Mouse (Mus musculus): ENCODE data around the gene Hp. TPM values are rescaled to one million over a fixed set of nuclear protein-coding genes. Genes with fewer than 3 reads are reported as not detected.
A peak's percentile ranks its signal among the peaks of the same experiment; 100 is the strongest.

Hp gene
- total RNA-seq (2015), result 175 and 209 TPM in 2 replicates
- total RNA-seq (2017), result 273 and 358 TPM in 2 replicates

DNA sequence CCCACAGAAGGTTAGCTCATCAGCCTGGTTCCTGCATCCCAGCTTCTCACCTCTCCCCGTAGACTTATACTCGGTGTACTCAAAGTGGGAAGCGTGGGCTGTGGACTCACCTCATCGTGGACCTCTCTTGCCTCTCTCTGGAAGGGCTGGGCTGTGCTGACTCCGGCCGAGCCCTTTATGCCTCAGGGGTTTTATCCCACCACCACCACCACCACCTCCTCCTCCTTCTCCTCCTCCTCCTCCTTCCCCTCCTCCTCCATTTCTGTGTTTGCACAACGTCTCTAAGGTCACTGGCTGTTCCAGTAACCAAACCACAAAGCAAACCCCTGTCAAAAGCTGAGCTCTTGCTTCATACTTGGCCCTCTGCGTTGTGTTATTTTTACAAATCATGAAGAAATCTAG, at the start of gene Hp:
Hp (minus strand) TSS at position 273 of the 402 bp plus-strand sequence.
- ATAC-seq (replicated peaks; ENCODE audit: poor library complexity), result peak; percentile 88

GRCm38 (mm10) chr8:109628638-109629037, 49.7 kb upstream of the Hp start:
- ATAC-seq (replicated peaks; ENCODE audit: poor library complexity), result no peak

- no peak for ATAC-seq (replicated peaks; ENCODE audit: poor library complexity)
Measured at GRCm38 (mm10) chr8:109615569-109615968, 36.6 kb upstream of the Hp start.

DNA sequence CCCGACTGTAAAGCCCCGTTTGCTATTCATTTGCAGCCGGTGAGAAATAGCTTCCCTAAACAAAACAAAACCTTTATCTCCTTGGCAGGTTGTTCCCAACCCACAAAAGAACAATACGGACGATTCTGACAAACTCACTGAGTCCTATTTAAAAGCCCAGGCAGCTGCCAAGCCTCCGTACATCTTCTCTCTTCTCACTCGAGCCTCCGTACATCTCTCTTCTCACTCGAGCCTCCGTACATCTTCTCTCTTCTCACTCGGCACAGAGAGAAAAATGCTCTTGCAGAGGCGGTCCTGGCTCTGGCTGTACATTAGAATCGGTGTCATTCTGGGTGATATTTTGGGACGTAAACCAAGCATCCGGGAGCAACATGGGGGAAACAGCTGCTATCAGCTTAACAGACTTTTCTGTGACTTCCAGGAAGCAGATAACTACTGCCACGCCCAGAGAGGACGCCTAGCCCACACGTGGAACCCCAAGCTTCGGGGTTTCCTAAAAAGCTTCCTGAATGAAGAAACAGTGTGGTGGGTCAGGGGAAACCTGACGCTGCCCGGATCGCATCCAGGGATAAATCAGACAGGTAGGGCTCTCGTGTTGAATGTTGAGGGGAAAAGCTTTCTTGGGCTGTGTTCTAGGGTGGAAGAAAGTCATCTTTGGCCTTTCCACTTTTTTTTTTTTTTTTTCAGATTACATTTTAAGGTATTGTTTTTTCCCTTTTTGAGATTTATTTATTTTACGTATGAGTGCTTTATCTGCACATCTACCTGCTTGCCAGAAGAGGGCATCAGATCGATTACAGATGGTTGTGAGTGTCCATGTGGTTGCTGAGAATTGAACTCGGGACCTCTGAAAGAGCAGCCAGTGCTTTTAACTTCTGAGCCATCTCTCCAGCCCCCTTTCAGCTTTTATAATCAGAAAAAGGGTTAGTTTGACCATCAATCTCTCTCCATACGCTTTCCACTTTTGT, 35.6 kb upstream of the Hp start, which contains the start of gene Pkd1l3:
Pkd1l3 (plus strand) TSS at position 275 of the 968 bp plus-strand sequence.
- peak; percentile 94 for ATAC-seq (replicated peaks; ENCODE audit: poor library complexity)

DNA sequence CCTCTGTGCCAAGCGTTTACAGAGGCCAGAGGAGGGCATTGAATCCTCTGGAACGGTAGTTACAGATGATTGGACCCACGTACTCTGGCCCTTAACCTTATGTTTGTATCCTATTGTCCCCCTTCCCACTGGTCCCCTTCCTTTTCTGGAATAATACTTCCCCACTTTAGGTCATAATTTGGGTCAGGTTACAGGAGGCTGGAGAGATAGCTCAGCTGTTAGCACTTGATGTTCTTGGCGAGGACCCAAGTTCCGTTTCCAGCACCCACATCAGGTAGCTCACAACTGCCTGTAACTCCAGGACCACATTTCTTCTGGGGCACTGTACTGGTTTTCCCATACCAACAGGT, 30.2 kb upstream of the Hp start:
- no peak for ATAC-seq (replicated peaks; ENCODE audit: poor library complexity)

- ATAC-seq (replicated peaks; ENCODE audit: poor library complexity), result peak; percentile 91
Measured at GRCm38 (mm10) chr8:109608271-109609152, 29.5 kb upstream of the Hp start, which contains the start of gene Dhodh. TSS of gene Dhodh (minus strand) at chr8:109608673.

GRCm38 (mm10) chr8:109607650-109608049, 28.7 kb upstream of the Hp start:
- ATAC-seq (replicated peaks; ENCODE audit: poor library complexity), result peak; percentile 28

- ATAC-seq (replicated peaks; ENCODE audit: poor library complexity), result no peak
Measured at GRCm38 (mm10) chr8:109606725-109607124, 27.8 kb upstream of the Hp start.

DNA sequence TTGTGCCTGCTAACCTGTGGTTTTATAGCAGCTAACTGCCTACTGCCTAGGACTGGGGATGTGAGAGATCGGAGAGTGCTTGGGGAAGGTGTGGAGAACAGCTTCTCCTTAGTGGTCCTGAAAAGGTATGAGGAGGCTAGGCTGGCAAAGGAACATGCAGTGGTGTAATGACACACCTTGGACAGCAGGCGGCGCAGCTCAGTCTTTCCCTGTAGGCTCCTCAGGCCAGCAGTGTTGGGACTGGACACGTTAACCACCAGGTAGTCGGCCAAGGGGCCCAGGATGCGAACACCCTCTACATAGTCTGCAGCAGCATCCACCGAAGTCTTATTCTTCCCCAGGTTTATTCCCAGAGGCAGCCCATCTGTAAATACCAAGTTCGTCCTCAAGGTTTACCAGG, 16.9 kb upstream of the Hp start:
- ATAC-seq (replicated peaks; ENCODE audit: poor library complexity), result peak; percentile 74

- ATAC-seq (replicated peaks; ENCODE audit: poor library complexity), result peak; percentile 80
Measured at GRCm38 (mm10) chr8:109593117-109593788, 14.3 kb upstream of the Hp start.

DNA sequence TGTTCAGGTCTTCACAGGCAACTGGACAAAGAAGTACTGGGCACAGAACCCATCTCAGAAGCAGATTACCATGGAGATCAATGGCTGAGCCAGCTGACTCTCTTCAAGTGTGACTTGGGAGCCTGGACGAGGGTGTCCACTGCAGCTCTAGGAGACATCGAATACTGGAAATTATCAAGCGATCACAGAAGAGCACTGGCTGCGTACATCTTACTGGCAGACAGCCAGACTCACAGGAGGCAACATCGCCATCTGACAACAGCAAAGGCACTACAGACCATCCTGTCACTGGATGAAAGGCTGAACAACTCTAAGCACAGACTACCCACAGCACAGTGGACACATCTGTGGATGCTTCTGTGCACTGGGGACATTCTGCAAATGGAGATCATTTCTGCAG, 13.2 kb upstream of the Hp start:
- peak; percentile 16; the same call in 1 of the 2 replicates for ATAC-seq (replicated peaks; ENCODE audit: poor library complexity)

DNA sequence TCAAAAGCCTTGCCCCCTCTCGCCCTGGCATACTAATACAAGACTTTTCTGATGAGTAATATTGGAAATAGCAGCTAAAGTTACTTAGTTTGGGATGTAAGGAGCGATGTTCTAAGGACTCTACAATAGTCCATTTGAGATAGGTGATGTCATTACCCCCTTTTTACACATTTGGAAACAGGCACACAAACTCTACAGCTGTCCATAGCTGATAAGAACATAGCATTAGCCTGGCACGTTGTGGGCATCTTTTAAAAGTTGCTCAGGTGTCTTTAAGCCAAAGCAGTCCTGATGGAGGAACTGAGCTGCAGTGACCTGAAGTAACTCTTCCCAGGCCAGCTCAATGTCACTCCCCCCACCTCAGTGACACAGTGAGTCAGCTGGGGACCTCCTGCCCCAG, 12.4 kb upstream of the Hp start:
- peak; percentile 38 for ATAC-seq (replicated peaks; ENCODE audit: poor library complexity)

GRCm38 (mm10) chr8:109590901-109591300, 11.9 kb upstream of the Hp start:
- ATAC-seq (replicated peaks; ENCODE audit: poor library complexity), result no peak

GRCm38 (mm10) chr8:109586972-109587504, 8.1 kb upstream of the Hp start:
- ATAC-seq (replicated peaks; ENCODE audit: poor library complexity), result no peak

DNA sequence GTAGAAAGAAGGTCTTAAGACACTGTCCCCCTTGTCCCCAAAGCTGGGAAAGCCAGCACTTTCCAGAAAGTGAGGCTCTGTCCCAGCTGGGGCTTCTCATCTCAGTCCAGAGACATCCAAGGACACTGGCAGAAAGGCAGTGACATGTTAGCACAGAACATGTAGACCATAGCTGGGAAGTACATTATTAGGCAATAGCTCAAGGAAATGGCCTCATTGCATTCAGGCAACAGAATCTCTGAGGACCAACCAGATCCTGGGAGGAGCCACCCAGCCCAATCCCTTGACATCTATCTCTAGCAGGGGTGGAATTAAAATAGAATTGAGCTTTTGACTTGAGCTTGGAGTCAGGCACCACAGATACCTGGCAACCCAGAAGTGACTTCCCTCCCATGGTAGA, 6.7 kb upstream of the Hp start:
- peak; percentile 94 for ATAC-seq (replicated peaks; ENCODE audit: poor library complexity)

- no peak for ATAC-seq (replicated peaks; ENCODE audit: poor library complexity)
Measured at GRCm38 (mm10) chr8:109584830-109585229, 5.9 kb upstream of the Hp start.

- no peak for ATAC-seq (replicated peaks; ENCODE audit: poor library complexity)
Measured at GRCm38 (mm10) chr8:109584293-109584692, 5.3 kb upstream of the Hp start.

- no peak for ATAC-seq (replicated peaks; ENCODE audit: poor library complexity)
Measured at GRCm38 (mm10) chr8:109576311-109576710, 2.7 kb downstream of the Hp start.

GRCm38 (mm10) chr8:109571139-109571538, 7.8 kb downstream of the Hp start:
- ATAC-seq (replicated peaks; ENCODE audit: poor library complexity), result peak; percentile 54

GRCm38 (mm10) chr8:109565498-109566333, 13.3 kb downstream of the Hp start, which contains the start of the genes Dhx38 and Txnl4b:
TSS of gene Dhx38 (minus strand) at chr8:109565861.
TSS of gene Txnl4b (plus strand) at chr8:109565892.
- peak; percentile 89 for ATAC-seq (replicated peaks; ENCODE audit: poor library complexity)

All from megakaryocyte progenitor cell, adult 5-6 weeks (primary cell).